Mouse (Mus musculus): ENCODE data around the gene Pcmt1. TPM values are rescaled to one million over a fixed set of nuclear protein-coding genes. Genes with fewer than 3 reads are reported as not detected.

Pcmt1 gene
- polyA plus RNA-seq, 1 experiment from 2014 or later: 130 TPM

DNA sequence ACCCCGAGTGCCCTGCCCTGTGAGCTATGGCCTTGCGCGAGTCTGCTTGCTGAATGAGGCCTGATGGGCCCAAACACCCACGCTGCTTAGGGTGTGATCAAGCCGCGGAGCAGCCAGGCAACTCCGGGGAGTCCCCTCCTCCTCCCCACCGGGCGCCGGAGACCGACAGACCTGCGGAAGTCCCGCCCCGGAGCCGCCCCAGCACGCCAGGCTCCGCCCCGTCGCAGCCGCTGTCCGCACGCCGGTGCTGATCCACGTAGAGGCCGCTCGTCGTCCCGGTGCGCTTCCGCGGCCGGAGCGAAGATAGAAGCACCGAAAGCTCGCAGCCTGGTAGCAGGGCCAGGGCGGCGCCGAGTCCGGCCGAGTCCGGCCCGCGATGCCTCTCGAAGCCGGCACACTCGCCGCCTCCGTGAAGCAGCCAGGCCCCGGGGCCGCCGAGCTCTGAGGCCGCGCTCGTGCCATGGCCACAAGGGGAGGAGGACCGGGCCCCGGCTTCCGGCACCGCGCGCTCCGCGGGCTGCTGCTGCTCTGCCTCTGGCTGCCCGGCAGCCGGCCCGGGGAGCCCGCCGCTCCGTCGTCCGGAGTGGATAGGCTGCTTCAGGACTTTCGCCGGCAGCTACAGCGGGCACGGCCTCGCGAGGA, 91.2 kb downstream of the Pcmt1 start, which contains the start of gene Lrp11:
TSS of gene Lrp11 (plus strand) at position 209 of the 642 bp plus-strand sequence.
- peaks cover 10% of the 10 kb centered on the region for H3K27me3 ChIP-seq (ENCODE audit: control insufficient read depth, insufficient read depth, low read length)
- peak within 1 kb of the TSS; percentile 98 for H3K4me2 ChIP-seq (ENCODE audit: low read length)
- H3K4me1 ChIP-seq (ENCODE audit: control insufficient read depth in 2 of 2, insufficient read depth in 2 of 2, low read length in 2 of 2): peaks cover 0 to 8% of the 10 kb centered on the region in 2 experiments; a peak in 3 of 4 replicates
- H3K36me3 ChIP-seq (ENCODE audit: control insufficient read depth, insufficient read depth, low read length): no peaks in the 10 kb centered on the region
- peak within 1 kb of the TSS; percentile 60 to 63 for H3K4me3 ChIP-seq (ENCODE audit: control insufficient read depth in 1 of 2, insufficient read depth in 1 of 2, low read depth in 1 of 2, low read length in 2 of 2)
- H3K9ac ChIP-seq (ENCODE audit: low read length): peak within 1 kb of the TSS; percentile 67
- under 1% methylated on average over 67 of the region's 76 CpGs for WGBS
- no peak within 1 kb of the TSS for H3K27ac ChIP-seq (replicated peaks in 1 of 2; ENCODE audit: control insufficient read depth in 1 of 2, insufficient read depth in 1 of 2, low read depth in 2 of 2, low read length in 2 of 2)
- no peaks in the 10 kb centered on the region for H3K9me3 ChIP-seq (ENCODE audit: control insufficient read depth, low read length)
- peak; percentile 88 for ATAC-seq (ENCODE audit: insufficient number of reproducible peaks, insufficient read depth, low FRiP score, low read depth)

DNA sequence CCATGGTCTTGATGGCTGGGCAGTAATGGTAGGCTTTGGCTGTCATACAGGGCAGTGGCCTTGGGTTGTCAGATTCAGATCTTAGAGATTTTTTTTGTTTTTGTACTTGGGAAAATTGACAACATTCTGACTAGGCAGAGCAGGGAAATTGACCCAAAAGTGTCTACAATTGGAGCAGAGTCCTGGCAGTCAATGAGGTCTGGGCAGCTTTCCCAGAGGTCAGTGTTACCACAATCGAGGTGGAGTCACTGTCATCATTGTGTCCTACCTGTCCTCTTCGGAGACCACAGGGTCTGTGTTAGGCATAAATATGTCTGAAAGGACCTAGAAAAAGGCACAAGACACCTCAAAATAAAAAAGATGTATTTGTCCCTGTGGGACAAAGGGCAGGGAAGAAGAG, 94.2 kb downstream of the Pcmt1 start:
- Histone ChIP-seq H3K4me2 (ENCODE audit: low read length) (no peak overlapping the region), H3K4me3 (ENCODE audit: control insufficient read depth in 1 of 2, insufficient read depth in 1 of 2, low read depth in 1 of 2, low read length in 2 of 2) (no peak overlapping the region), H3K4me1 (ENCODE audit: control insufficient read depth in 2 of 2, insufficient read depth in 2 of 2, low read length in 2 of 2) (peaks cover 2 to 8% of the 10 kb centered on the region in 2 experiments), H3K9me3 (ENCODE audit: control insufficient read depth, low read length) (no peaks in the 10 kb centered on the region), H3K27me3 (ENCODE audit: control insufficient read depth, insufficient read depth, low read length) (peaks cover 8% of the 10 kb centered on the region), H3K9ac (ENCODE audit: low read length) (no peak overlapping the region), H3K27ac (replicated peaks in 1 of 2; ENCODE audit: control insufficient read depth in 1 of 2, insufficient read depth in 1 of 2, low read depth in 2 of 2, low read length in 2 of 2) (no peak overlapping the region), H3K36me3 (ENCODE audit: control insufficient read depth, insufficient read depth, low read length) (no peaks in the 10 kb centered on the region)
- ATAC-seq (ENCODE audit: insufficient number of reproducible peaks, insufficient read depth, low FRiP score, low read depth): no peak
- 64% methylated on average over 2 of the region's 2 CpGs for WGBS

DNA sequence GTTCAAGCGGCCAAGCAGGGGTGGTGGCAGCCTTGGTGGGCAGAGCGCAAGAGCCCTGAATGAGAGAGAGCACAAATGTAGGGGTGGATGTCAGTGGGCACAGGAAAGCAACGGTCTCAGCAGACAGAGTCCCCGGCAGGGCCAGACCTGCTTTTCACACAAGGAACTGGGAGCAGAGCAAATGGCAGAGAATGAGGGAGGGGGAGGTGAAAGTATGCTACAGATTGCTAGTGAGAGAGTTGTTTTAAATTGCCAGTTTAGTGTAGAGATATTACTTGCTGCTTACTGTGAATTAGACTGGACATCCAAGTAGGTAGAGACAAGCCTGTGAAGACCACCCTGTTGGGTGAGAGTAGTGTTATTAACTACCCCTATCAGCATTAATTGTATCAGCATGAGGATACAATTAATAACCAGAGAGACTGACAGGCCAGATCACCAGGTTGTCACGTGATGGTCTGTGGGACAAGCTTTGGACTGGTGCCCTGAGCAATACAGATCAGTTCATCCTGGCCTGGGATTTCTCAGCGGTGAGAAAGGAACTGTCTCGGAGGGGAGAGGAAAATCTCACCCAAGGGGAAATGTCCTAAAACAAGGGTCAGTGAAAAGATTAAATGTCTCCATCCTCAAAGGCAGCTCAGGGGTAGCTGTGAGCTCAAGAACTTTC, 97.9 kb downstream of the Pcmt1 start:
- H3K27ac ChIP-seq (replicated peaks in 1 of 2; ENCODE audit: control insufficient read depth in 1 of 2, insufficient read depth in 1 of 2, low read depth in 2 of 2, low read length in 2 of 2): no peak overlapping the region
- no peak overlapping the region for H3K9ac ChIP-seq (ENCODE audit: low read length)
- no peaks in the 10 kb centered on the region for H3K27me3 ChIP-seq (ENCODE audit: control insufficient read depth, insufficient read depth, low read length)
- H3K4me1 ChIP-seq (ENCODE audit: control insufficient read depth in 2 of 2, insufficient read depth in 2 of 2, low read length in 2 of 2): peaks cover 0 to 2% of the 10 kb centered on the region in 2 experiments; a peak in 2 of 4 replicates
- no peak for ATAC-seq (ENCODE audit: insufficient number of reproducible peaks, insufficient read depth, low FRiP score, low read depth)
- 30% methylated on average over 7 of the region's 7 CpGs for WGBS
- no peaks in the 10 kb centered on the region for H3K9me3 ChIP-seq (ENCODE audit: control insufficient read depth, low read length)
- H3K36me3 ChIP-seq (ENCODE audit: control insufficient read depth, insufficient read depth, low read length): no peaks in the 10 kb centered on the region
- H3K4me2 ChIP-seq (ENCODE audit: low read length): no peak overlapping the region
- H3K4me3 ChIP-seq (ENCODE audit: control insufficient read depth in 1 of 2, insufficient read depth in 1 of 2, low read depth in 1 of 2, low read length in 2 of 2): no peak overlapping the region

DNA sequence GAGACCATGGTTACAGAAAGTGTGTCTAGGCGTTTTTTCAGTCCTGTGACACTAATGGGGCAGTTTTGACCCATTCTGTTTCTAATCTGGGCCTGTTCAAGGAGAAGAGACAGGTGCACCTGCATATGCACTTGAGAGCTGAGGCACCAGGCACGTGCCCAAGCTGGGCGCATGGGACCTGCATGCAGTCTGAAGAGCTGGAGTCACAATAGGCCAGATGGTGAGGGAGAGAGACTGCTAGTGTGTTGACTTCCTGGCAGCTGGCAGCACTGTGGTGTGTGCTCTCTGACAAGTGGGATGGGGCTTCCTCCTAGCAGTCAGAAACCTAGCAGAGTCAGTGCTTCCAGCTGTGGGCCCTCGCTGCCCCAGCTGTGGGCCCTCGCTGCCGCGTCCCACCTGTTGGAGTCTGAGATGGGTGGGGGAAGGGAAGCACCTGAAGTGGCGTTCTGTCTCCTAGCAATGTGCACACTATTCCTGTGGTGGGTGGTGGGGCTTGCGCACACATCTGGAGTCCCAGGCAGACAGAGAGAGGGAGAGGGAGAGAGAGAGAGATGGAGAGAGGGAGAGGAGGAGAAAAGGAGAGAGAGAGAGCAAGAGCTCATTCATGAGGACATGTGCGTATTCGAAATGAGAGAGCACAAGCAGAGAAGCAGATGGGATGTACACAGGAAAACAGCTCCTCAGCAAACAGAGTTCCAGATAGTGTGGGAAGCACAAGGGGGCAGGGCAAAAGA, 98.6 kb downstream of the Pcmt1 start:
- Histone ChIP-seq H3K27me3 (ENCODE audit: control insufficient read depth, insufficient read depth, low read length) (no peaks in the 10 kb centered on the region), H3K9ac (ENCODE audit: low read length) (no peak overlapping the region), H3K36me3 (ENCODE audit: control insufficient read depth, insufficient read depth, low read length) (no peaks in the 10 kb centered on the region), H3K4me1 (ENCODE audit: control insufficient read depth in 2 of 2, insufficient read depth in 2 of 2, low read length in 2 of 2) (peaks cover 0 to 2% of the 10 kb centered on the region in 2 experiments; a peak in 2 of 4 replicates), H3K4me3 (ENCODE audit: control insufficient read depth in 1 of 2, insufficient read depth in 1 of 2, low read depth in 1 of 2, low read length in 2 of 2) (no peak overlapping the region), H3K27ac (replicated peaks in 1 of 2; ENCODE audit: control insufficient read depth in 1 of 2, insufficient read depth in 1 of 2, low read depth in 2 of 2, low read length in 2 of 2) (no peak overlapping the region), H3K4me2 (ENCODE audit: low read length) (no peak overlapping the region), H3K9me3 (ENCODE audit: control insufficient read depth, low read length) (no peaks in the 10 kb centered on the region)
- ATAC-seq (ENCODE audit: insufficient number of reproducible peaks, insufficient read depth, low FRiP score, low read depth): peak; percentile 43
- 29% methylated on average over 11 of the region's 11 CpGs for WGBS

DNA sequence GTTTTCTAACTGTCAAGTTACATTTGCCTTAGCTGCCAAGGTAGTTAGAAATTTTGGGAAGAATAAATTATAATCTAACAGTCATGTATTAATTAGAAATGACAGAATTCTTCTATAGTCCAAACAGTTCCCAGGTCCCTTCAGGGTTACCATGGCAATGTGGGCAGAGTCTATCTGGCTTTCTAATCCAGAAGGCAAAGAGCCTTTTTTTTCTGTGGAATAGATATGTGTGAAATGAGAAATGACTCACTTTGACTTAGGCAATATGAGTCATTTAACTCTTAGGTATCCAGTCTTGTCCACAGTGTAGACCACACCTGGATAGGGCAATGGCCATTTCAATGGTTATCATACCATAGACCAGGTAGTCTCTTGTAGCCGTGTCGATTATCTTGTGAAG, 99.5 kb downstream of the Pcmt1 start:
- Histone ChIP-seq H3K9ac (ENCODE audit: low read length) (no peak overlapping the region), H3K4me3 (ENCODE audit: control insufficient read depth in 1 of 2, insufficient read depth in 1 of 2, low read depth in 1 of 2, low read length in 2 of 2) (no peak overlapping the region), H3K27ac (replicated peaks in 1 of 2; ENCODE audit: control insufficient read depth in 1 of 2, insufficient read depth in 1 of 2, low read depth in 2 of 2, low read length in 2 of 2) (no peak overlapping the region), H3K36me3 (ENCODE audit: control insufficient read depth, insufficient read depth, low read length) (no peaks in the 10 kb centered on the region), H3K4me1 (ENCODE audit: control insufficient read depth in 2 of 2, insufficient read depth in 2 of 2, low read length in 2 of 2) (peaks cover 0 to 2% of the 10 kb centered on the region in 2 experiments; a peak in 2 of 4 replicates), H3K27me3 (ENCODE audit: control insufficient read depth, insufficient read depth, low read length) (no peaks in the 10 kb centered on the region), H3K4me2 (ENCODE audit: low read length) (no peak overlapping the region), H3K9me3 (ENCODE audit: control insufficient read depth, low read length) (no peaks in the 10 kb centered on the region)
- 77% methylated on average over 2 of the region's 2 CpGs for WGBS
- ATAC-seq (ENCODE audit: insufficient number of reproducible peaks, insufficient read depth, low FRiP score, low read depth): no peak

Other genes with a start within 250 kb of the Pcmt1 start
- 7.9 and 9.0 TPM in 2 replicates for gene Ulbp1, start 207.5 kb downstream of the Pcmt1 start, polyA plus RNA-seq (2014; fragmentation: Nextera tagmentation; extraction: Ambion mirVana)
- 1.5 and 1.9 TPM in 2 replicates for gene Lrp11, start 91.3 kb downstream of the Pcmt1 start, polyA plus RNA-seq (2014; fragmentation: Nextera tagmentation; extraction: Ambion mirVana)
- 35.4 and 37.5 TPM in 2 replicates for gene Nup43, start 13.6 kb downstream of the Pcmt1 start, polyA plus RNA-seq (2014; fragmentation: Nextera tagmentation; extraction: Ambion mirVana)
- 5.3 and 6.0 TPM in 2 replicates for gene Lats1, start 78 bp upstream of the Pcmt1 start, polyA plus RNA-seq (2014; fragmentation: Nextera tagmentation; extraction: Ambion mirVana)
- gene Katna1, start 44.9 kb upstream of the Pcmt1 start, polyA plus RNA-seq (2014; fragmentation: Nextera tagmentation; extraction: Ambion mirVana): 33.5 and 34.2 TPM in 2 replicates
- gene Ginm1, start 111.7 kb upstream of the Pcmt1 start, polyA plus RNA-seq (2014; fragmentation: Nextera tagmentation; extraction: Ambion mirVana): 80.4 and 89.8 TPM in 2 replicates
- gene Ppil4, start 111.8 kb upstream of the Pcmt1 start, polyA plus RNA-seq (2014; fragmentation: Nextera tagmentation; extraction: Ambion mirVana): 26.3 and 27.8 TPM in 2 replicates
- 0.14 and 0.18 TPM in 2 replicates for gene Zc3h12d, start 151.3 kb upstream of the Pcmt1 start, polyA plus RNA-seq (2014; fragmentation: Nextera tagmentation; extraction: Ambion mirVana)